Mouse (Mus musculus) spleen, adult 18-20 months (tissue): ENCODE measurements around the gene Cwc22.

Experiments used
- DNase-seq, 2 experiments: peaks; one replicate each; pipeline ENCODE4 v3.0.0; 2022; ENCODE audit warnings: mixed read lengths in 2 of 2

Cwc22 gene

GRCm38 (mm10) chr2:77962450-77963193 lies 16.4 kb upstream of the Cwc22 start:
- no peak for DNase-seq

GRCm38 (mm10) chr2:77961256-77961655 lies 15.1 kb upstream of the Cwc22 start:
- no peak for DNase-seq

- DNase-seq, result no peak
These were observed 14.5 kb upstream of the Cwc22 start for GRCm38 (mm10) chr2:77960711-77961110.

GRCm38 (mm10) chr2:77959341-77959740 lies 13.2 kb upstream of the Cwc22 start:
- no peak for DNase-seq

DNA sequence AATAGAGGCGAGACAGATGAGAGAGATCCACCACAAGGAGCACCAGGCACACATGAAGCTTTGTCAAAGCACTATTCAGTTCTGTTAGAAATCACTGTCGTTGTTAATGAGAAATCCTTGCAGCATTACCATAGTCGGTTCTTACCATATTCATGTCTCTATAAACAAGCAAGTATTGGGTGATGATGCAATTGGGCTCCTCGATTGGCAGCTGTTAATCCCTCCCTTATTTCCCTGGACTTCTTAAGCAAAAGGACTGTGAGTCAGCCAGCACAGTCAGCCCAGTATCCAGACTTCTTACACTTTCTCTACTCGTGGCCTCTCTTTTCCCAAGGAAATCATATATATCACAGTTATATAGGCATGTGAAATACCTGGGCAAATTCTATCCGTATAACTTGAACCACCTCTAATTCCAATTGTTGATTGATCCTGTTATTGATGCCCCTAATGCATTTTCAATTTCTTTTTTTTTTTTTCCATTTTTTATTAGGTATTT lies 5.3 kb upstream of the Cwc22 start:
- DNase-seq, result no peak

DNA sequence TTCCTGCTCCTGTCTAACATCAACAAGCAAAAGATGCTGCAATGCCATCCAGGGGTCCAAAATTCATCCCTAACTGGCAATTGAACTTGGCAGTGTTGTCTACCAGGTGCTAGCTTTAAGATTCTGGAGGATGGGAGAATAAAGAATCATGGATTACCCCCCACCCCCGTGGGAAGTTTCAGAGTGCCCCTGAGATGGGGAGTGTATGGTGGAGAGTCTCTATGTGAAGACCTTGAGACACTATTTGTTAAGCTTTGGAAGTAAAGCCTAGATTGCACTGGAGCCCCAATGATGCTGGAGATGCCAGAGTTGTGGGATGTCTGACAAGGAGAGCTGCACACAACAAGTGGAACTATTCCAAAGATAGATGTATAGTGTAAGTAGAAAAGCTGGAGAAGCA lies 3.9 kb upstream of the Cwc22 start:
- DNase-seq, result no peak

DNA sequence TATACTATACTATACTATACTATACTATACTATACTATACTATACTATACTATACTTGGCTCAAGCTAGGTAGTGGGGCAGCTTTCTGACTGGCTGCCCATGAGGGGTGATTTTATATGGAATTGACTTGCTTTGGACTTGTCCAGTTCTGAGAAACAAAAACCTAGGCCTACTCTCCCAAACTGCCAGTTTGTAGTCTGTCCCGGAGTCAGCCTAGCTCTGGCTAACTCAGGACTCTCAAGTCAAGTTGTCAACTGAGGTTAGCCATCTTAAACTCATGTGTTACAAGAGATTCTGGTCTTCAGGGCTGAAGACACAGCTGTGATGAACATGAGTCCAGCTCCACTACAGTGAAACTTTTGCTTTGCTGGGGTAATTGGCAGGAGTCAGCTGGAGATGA lies 3.3 kb upstream of the Cwc22 start:
- no peak for DNase-seq

GRCm38 (mm10) chr2:77948921-77949320 lies 2.7 kb upstream of the Cwc22 start:
- no peak for DNase-seq

- no peak for DNase-seq
These were observed 2.0 kb upstream of the Cwc22 start for GRCm38 (mm10) chr2:77948126-77948525.

- DNase-seq, result no peak
These were observed 1.1 kb upstream of the Cwc22 start for GRCm38 (mm10) chr2:77947161-77947870.

DNA sequence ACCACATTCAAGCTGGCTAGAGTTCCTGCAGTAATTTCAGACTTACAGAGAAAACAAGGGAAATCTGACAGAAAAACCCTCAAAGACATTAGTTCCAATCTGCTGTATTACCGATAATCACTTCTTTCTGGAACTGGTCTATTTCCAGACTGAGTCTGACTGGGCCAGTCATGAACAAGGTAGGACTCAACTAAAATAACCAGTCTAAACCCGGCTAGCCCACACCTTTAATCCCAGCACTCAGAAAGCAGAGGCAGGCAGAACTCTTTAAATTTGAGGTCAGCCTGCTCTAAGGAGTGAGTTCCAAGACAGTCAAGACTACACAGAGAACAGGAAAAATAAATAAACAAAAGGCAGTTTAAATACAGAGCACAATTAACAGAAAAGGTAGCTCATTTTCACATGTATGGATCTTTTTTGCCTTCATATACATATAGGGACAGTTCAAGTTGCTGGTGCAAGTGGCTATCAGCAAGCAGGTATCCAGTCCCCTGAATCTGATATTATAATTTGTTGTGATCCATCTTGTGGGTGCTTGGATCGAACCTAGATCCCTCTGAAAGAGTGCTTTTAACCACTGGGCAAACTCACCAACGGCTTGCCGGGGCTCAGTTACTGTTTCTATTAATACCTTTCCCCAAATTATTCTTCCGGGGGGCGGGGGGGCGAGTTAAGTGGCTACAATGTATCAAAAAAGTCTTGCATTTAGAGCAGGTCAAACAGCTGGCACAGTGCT lies 1.1 kb downstream of the Cwc22 start:
- no peak for DNase-seq

- no peak for DNase-seq
These were observed 1.9 kb downstream of the Cwc22 start for GRCm38 (mm10) chr2:77944281-77944680.

GRCm38 (mm10) chr2:77941944-77942343 lies 4.2 kb downstream of the Cwc22 start:
- DNase-seq, result no peak

GRCm38 (mm10) chr2:77938317-77938716 lies 7.9 kb downstream of the Cwc22 start:
- no peak for DNase-seq

DNA sequence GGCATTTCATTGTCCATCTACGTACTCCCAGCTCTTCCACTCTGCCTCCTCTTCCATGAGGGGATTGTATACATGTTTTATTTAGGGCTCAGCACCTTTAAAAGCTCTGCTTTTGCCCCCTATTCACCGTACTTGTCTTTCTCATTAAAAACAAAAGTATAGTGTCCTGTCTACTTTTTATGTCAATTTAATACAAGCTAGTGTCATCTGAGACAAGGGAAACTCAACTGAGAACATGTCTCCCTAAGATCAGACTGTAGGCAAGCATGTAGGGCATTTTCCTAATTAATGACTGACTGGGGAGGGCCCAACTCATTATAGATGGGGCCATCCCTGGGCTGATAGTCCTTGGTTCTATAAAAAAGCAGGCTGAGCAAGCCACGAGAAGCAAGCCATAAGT lies 8.4 kb downstream of the Cwc22 start:
- no peak for DNase-seq

- DNase-seq, result no peak
These were observed 12.0 kb downstream of the Cwc22 start for GRCm38 (mm10) chr2:77934138-77934537.

GRCm38 (mm10) chr2:77933630-77934029 lies 12.5 kb downstream of the Cwc22 start:
- DNase-seq, result no peak

DNA sequence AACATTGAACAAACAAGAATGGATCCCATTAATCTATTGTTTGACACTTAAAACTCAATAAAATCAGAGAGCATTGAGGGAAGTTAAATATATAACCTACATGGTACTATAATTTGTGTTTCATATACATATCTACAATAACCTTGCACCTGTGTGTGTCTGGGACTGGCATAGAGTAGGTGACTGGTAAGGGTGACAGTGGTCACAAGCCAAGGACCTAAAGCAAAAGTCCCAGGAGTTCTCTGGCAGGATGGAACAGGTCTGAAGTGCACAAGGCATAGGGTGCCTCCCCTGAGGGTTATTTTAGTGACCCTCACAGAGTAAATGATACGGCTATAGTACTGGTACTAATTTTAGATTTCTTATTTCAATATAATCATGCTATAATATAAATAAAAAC lies 14.2 kb downstream of the Cwc22 start:
- no peak for DNase-seq

DNA sequence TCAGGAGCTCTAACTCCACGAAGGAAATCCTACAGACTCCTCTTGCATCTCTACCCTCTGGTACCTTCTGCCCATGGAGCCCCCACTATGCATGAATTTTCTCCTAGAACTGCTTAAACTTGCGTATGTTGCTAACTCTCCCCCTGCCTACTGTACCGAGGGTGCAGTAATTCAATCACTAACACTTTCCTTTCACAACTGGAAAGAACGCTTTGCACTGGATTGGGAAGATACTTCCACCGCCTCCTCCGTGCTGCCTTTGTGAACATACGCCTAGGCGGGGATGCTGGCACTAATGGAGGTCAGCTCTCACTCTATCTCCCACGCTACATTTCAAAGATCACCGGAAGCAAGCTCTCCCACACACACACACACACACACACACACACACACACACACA lies 17.8 kb downstream of the Cwc22 start:
- DNase-seq, result no peak

DNA sequence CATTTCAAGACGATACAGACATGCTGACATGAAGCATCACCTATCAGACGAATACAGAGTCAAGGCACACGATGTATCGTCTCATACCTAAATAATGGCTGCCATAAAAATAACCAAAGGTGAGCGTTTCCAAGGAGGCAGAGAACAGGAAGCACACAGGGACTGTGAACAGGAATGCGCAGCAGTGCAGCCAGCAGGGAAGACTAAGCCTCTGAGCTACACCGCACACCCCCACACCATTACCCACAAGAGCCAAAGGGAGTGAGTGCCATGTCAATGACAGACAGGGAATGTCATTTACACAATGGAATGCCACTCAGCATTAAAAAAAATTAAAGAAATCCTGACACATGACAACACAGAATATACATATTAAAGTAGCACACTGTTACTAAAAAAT lies 19.7 kb downstream of the Cwc22 start:
- no peak for DNase-seq

GRCm38 (mm10) chr2:77925997-77926396 lies 20.2 kb downstream of the Cwc22 start:
- no peak for DNase-seq

- DNase-seq, result no peak
These were observed 20.8 kb downstream of the Cwc22 start for GRCm38 (mm10) chr2:77925187-77925924.

- DNase-seq, result no peak
These were observed 22.2 kb downstream of the Cwc22 start for GRCm38 (mm10) chr2:77924003-77924402.
